Mouse (Mus musculus) liver, postnatal 0 days (tissue): Measurements from ENCODE around the gene Ankrd39. TPM values are rescaled to one million over a fixed set of nuclear protein-coding genes. Genes with fewer than 3 reads are reported as not detected.

Source experiments
- ATAC-seq: fragments of 200-750 bp; cut with Nextera tagmentation; 2 replicates; pipeline ENCODE4 v1.8.0; 2017; ENCODE audit warnings: mild to moderate bottlenecking, moderate library complexity
- DNase-seq: peaks from one replicate; pipeline ENCODE4 v3.0.0-alpha.2; 2016
- H3K27ac ChIP-seq: fragments of 300-500 bp; sonication (generic); 2 replicates; pipeline ENCODE4 v1.5.1; 2014; ENCODE audit warnings: antibody characterized with exemption, moderate library complexity, mild to moderate bottlenecking, low read depth
- H3K27me3 ChIP-seq: fragments of 300-500 bp; sonication (generic); 2 replicates; pipeline ENCODE4 v1.6.1; 2014; ENCODE audit warnings: low read length, control low read depth, mixed read lengths; ENCODE audit not compliant: insufficient read depth
- H3K36me3 ChIP-seq: fragments of 300-500 bp; sonication (generic); replicated peaks from 2 replicates; pipeline ENCODE4 v1.6.1; 2014; ENCODE audit warnings: mild to moderate bottlenecking, control low read depth, low read length, moderate library complexity, mixed read lengths; ENCODE audit not compliant: insufficient read depth
- H3K4me1 ChIP-seq: fragments of 300-500 bp; sonication (generic); 2 replicates; pipeline ENCODE4 v1.6.1; 2014; ENCODE audit warnings: antibody characterized with exemption, mild to moderate bottlenecking, control low read depth; ENCODE audit not compliant: insufficient read depth
- H3K4me2 ChIP-seq: fragments of 300-500 bp; sonication (generic); 2 replicates; pipeline ENCODE4 v1.6.1; 2014; ENCODE audit warnings: low read depth, mild to moderate bottlenecking, low read length, moderate library complexity, mixed read lengths
- H3K4me3 ChIP-seq: fragments of 300-500 bp; sonication (generic); 2 replicates; pipeline ENCODE4 v1.5.1; 2014; ENCODE audit warnings: low read depth, low read length
- H3K9ac ChIP-seq: fragments of 300-500 bp; sonication (generic); replicated peaks from 2 replicates; pipeline ENCODE4 v1.6.1; 2014; ENCODE audit warnings: mild to moderate bottlenecking, moderate library complexity
- H3K9me3 ChIP-seq: fragments of 300-500 bp; sonication (generic); 2 replicates; pipeline ENCODE4 v1.6.1; 2016; ENCODE audit warnings: mild to moderate bottlenecking, control low read depth, low read length, mixed read lengths
- CTCF ChIP-seq: sonication (generic); IDR thresholded peaks from 2 replicates; pipeline ENCODE4 v1.5.1; 2016; ENCODE audit warnings: antibody characterized with exemption, low read depth
- EP300 ChIP-seq: IDR thresholded peaks from 2 replicates; pipeline ENCODE4 v1.6.1; 2016; ENCODE audit warnings: antibody characterized with exemption, low read depth, mild to moderate bottlenecking
- WGBS: fragments of 180-500 bp; shearing (Covaris S2); extraction: QIAGEN DNeasy Blood & Tissue Kit; methylation state at CpG from one replicate; pipeline ENCODE4 v1.1.7; 2014; ENCODE audit not compliant: insufficient replicate concordance; 5-methylcytosine and 5-hydroxymethylcytosine counted together
- polyA plus RNA-seq: library from polyadenylated mRNA; unstranded; fragments of >200 nt; fragmentation: Nextera tagmentation; extraction: Ambion mirVana; gene quantifications from 2 replicates; pipeline ENCODE4 v1.2.1, GENCODE M21; 2015

The Ankrd39 gene
- polyA plus RNA-seq: 7.4 and 8.3 TPM in 2 replicates

GRCm38 (mm10) chr1:36546888-36547471 is at the start of gene Ankrd39:
Ankrd39 (minus strand) TSS chr1:36547445.
- ATAC-seq: peak; percentile 100
- DNase-seq: peak; percentile 95
- TF ChIP-seq EP300: peak; percentile 39; the same call in 1 of the 2 replicates
- TF ChIP-seq CTCF: peak; percentile 100
- Histone ChIP-seq H3K4me3 (peak within 1 kb of the TSS; percentile 71), H3K4me2 (peak within 1 kb of the TSS; percentile 82), H3K9me3 (no peaks in the 10 kb centered on the region), H3K36me3 (peaks cover 19% of the 10 kb centered on the region), H3K4me1 (0 out of 2 replicates have a peak, but pooled peaks cover 4% of the 10 kb centered on the region), H3K9ac (peak within 1 kb of the TSS; percentile 65), H3K27me3 (no peaks in the 10 kb centered on the region), H3K27ac (peak within 1 kb of the TSS; percentile 42; the same call in 1 of the 2 replicates)
- under 1% methylated on average over 43 of the region's 43 CpGs for WGBS

- Histone ChIP-seq H3K9me3 (no peaks in the 10 kb centered on the region), H3K4me2 (peak overlapping the region; percentile 52; the same call in 1 of the 2 replicates), H3K9ac (no peak overlapping the region), H3K27me3 (no peaks in the 10 kb centered on the region), H3K4me3 (no peak overlapping the region), H3K27ac (peak overlapping the region; percentile 82), H3K36me3 (no peaks in the 10 kb centered on the region), H3K4me1 (no peaks in the 10 kb centered on the region)
- 45% methylated on average over 4 of the region's 4 CpGs for WGBS
- peak; percentile 78 for DNase-seq
- ATAC-seq: peak; percentile 99
- no peak for TF ChIP-seq CTCF
- TF ChIP-seq EP300: no peak
Measured at GRCm38 (mm10) chr1:36596114-36596513, 48.9 kb upstream of the Ankrd39 start.

GRCm38 (mm10) chr1:36595167-36595931 is 48.1 kb upstream of the Ankrd39 start:
- DNase-seq (no peak), ATAC-seq (peak; percentile 24; the same call in 1 of the 2 replicates)
- Histone ChIP-seq H3K27me3 (no peaks in the 10 kb centered on the region), H3K27ac (peak overlapping the region; percentile 82), H3K4me1 (peaks cover under 1% of the 10 kb centered on the region; the same call in 1 of the 2 replicates), H3K36me3 (no peaks in the 10 kb centered on the region), H3K9ac (no peak overlapping the region), H3K9me3 (no peaks in the 10 kb centered on the region), H3K4me3 (no peak overlapping the region), H3K4me2 (no peak overlapping the region)
- WGBS: 74% methylated on average over 10 of the region's 10 CpGs
- TF ChIP-seq CTCF (no peak), EP300 (no peak)

GRCm38 (mm10) chr1:36593099-36593498 is 45.9 kb upstream of the Ankrd39 start:
- H3K9me3 ChIP-seq: no peaks in the 10 kb centered on the region
- H3K9ac ChIP-seq: no peak overlapping the region
- no peak overlapping the region for H3K4me3 ChIP-seq
- no peaks in the 10 kb centered on the region for H3K27me3 ChIP-seq
- no peak overlapping the region for H3K27ac ChIP-seq
- TF ChIP-seq EP300 (no peak), CTCF (no peak)
- ATAC-seq (no peak), DNase-seq (no peak)
- H3K4me1 ChIP-seq: peaks cover 4% of the 10 kb centered on the region; the same call in 1 of the 2 replicates
- WGBS: 38% methylated on average over 1 of the region's 1 CpGs
- no peaks in the 10 kb centered on the region for H3K36me3 ChIP-seq
- no peak overlapping the region for H3K4me2 ChIP-seq

GRCm38 (mm10) chr1:36591408-36591807 is 44.2 kb upstream of the Ankrd39 start:
- H3K9ac ChIP-seq: no peak overlapping the region
- no peaks in the 10 kb centered on the region for H3K36me3 ChIP-seq
- WGBS: 45% methylated on average over 2 of the region's 2 CpGs
- TF ChIP-seq EP300 (no peak), CTCF (no peak)
- ATAC-seq (no peak), DNase-seq (no peak)
- H3K9me3 ChIP-seq: no peaks in the 10 kb centered on the region
- no peak overlapping the region for H3K4me2 ChIP-seq
- H3K4me3 ChIP-seq: no peak overlapping the region
- H3K4me1 ChIP-seq: peaks cover 4% of the 10 kb centered on the region; the same call in 1 of the 2 replicates
- no peak overlapping the region for H3K27ac ChIP-seq
- no peaks in the 10 kb centered on the region for H3K27me3 ChIP-seq

GRCm38 (mm10) chr1:36590664-36591063 is 43.4 kb upstream of the Ankrd39 start:
- Histone ChIP-seq H3K4me3 (no peak overlapping the region), H3K27ac (no peak overlapping the region), H3K27me3 (no peaks in the 10 kb centered on the region), H3K9ac (no peak overlapping the region), H3K36me3 (no peaks in the 10 kb centered on the region), H3K4me1 (peaks cover 4% of the 10 kb centered on the region; the same call in 1 of the 2 replicates), H3K9me3 (no peaks in the 10 kb centered on the region), H3K4me2 (no peak overlapping the region)
- WGBS: 78% methylated on average over 9 of the region's 9 CpGs
- ATAC-seq: no peak
- TF ChIP-seq CTCF (no peak), EP300 (no peak)
- DNase-seq: no peak
